Mouse (Mus musculus): ENCODE results near the gene Podxl. TPM values are rescaled to one million over a fixed set of nuclear protein-coding genes. Genes with fewer than 3 reads are reported as not detected.

The Podxl gene
- total RNA-seq, 2 experiments from 2014 or later: 15.1 to 18.0 TPM

DNA sequence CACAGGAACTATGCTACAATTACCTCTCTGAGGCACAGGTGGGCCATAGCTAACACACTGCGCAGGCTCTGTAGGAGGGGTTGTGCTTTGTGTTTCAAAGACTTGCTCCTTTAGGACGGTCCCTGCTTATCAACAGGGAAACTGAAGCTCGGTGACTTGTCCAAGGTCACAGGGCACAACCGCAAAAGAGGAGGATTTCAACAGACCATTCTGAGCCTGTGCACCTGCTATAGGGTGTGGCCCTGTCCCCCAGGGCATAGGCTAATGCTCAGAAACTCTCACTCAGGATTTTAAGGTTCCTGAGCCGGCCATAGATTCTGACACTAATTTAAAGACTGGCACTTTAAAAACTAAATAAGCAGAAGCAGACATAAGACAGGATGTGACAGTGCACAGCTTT lies 36.9 kb downstream of the Podxl start:
- intact Hi-C loops (cut with DNase I): no loop called here
- no peak for DNase-seq (ENCODE audit: low spot score in 2 of 2)

DNA sequence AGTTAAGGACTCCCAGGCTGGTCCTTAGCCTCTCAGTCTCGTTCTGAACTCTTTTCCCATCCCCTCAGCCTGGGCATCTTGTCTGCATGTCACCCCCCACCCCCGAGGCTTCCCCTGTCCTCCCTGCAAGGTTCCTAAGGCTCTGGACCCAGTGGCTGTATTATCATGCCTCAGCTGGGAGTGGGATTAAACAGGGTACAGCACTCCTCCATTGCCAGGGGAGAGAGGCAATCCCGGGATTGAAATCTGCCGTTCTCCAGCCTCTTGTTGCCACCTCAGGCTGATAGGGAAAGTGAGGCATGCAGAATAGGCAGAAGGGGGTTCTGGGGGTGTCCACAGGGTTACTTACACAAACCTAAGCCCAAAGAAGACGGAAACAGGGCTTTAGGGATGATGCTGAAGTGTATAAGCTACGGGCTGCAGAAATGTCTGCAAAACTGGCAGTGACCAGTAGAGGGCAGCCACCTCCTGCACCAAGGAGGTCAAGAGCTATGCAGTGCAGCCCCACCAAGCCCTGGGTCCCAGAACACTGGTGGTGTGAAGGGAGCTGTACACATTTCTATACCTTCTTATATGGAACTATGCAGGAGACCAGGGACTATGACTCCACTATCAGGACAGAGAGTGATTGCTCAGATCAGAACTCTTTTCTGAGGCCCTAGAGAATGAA lies 38.4 kb downstream of the Podxl start:
- intact Hi-C loops (cut with DNase I): loop anchor here (1.0 kb wide), 1 partner anchor 114 kb away; no protein-coding TSS in a partner anchor
- peak in 1 of 2 experiments; percentile 69 for DNase-seq (ENCODE audit: low spot score in 2 of 2)

DNA sequence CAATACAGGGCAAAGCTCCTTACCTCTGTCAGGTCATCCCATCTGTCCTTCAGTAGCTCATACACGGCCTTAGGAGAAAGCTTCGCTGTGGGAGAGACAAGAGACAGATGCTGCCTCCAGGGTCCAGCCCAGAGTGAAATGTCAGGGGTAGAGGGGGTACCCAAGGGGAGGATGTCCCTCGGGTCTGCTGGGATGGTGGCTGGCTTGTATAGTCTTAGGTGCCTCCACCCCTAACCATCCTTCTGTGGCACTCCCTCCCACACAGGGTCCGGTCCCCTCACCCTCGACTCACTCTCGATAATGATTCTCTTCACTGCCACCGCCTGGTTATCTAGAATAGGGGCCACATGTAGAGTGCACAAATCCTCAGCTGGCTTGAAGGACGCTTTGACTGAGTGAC lies 39.1 kb downstream of the Podxl start:
- intact Hi-C loops (cut with DNase I): loop anchor here (1.0 kb wide), 1 partner anchor 115 kb away; no protein-coding TSS in a partner anchor
- DNase-seq (ENCODE audit: low spot score in 2 of 2): no peak

DNA sequence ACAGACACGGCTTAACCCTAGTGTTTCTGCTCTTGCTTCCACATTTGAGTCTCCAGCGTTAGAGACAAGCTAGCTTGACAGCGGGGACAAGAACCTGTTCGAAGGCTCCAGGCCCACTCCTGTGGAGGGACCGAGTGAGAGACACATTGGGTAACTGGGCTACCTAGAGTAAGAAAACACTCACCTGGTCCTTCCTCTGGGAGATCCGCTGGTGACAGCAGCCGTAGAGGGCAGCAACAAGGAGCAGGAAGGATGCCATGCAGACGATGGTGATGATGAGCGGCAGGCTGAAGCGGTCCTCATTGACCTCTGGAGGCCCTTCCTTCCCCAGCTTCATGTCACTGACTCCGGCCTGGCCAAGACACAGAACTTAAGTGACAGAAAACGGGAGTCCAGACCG lies 39.7 kb downstream of the Podxl start:
- intact Hi-C loops (cut with DNase I): no loop called here
- DNase-seq (ENCODE audit: low spot score in 2 of 2): no peak

DNA sequence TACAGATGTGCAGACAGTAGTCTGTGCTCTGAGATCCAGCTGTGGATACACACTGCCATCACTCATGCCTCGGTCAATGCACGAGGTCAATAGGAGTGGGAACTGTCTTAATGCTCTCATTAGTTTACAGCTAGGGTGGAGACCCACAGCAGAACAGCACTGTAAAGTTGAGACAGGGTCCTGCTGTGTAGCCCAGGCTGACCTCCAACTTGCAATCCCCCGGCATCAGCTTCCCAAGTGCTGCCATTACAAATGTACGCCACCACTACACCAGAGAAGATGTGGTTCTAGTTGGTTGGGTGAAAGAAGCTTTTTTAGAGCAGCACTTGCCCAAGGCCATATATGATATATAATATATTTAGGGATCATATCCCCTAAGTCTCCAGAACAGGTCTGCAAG lies 40.1 kb downstream of the Podxl start:
- intact Hi-C loops (cut with DNase I): no loop called here

DNA sequence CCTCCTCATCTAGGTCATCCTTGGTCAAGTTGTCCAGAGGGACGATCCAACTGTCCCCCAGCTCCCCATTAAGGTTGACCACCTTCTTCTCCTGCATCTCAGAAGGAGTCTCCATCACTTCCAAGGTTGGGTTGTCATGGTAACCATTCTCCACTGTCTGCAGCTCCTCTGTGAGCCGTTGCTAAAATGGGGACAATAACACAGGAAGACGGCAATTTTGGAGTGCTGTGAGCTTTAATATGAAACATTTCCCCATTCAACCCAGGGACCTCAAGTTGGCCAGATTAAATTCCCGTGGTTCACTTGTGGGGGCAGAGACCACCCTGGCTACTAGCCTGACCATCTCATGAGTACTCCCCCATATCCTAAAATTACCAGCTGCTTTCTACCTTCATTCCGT lies 40.7 kb downstream of the Podxl start:
- intact Hi-C loops (cut with DNase I): no loop called here
- DNase-seq (ENCODE audit: low spot score in 2 of 2): peak; percentile 75 to 90

More for the DNA sequence above, 40.1 kb downstream of the Podxl start:
- no peak for DNase-seq (ENCODE audit: low spot score in 2 of 2)

DNA sequence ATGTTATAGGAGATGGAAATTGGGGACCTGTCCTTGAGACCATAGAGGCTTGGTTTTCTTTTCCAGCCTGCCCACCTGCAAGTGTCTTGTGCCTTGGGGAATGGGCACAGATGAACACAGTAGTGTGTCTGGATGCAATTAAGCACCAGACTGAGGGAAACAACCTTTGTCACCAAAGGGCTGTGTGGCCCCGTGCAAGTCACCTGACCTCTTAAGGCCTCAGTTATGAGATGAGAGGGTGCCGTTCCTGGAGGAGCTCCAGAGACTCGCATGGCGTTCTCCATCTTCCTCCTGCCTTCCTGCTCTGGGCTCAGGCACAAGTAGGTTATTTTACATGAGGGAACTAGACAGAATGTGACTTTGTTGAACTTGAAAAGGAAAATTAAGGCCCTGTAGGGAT lies 41.3 kb downstream of the Podxl start:
- intact Hi-C loops (cut with DNase I): no loop called here
- DNase-seq (ENCODE audit: low spot score in 2 of 2): no peak

DNA sequence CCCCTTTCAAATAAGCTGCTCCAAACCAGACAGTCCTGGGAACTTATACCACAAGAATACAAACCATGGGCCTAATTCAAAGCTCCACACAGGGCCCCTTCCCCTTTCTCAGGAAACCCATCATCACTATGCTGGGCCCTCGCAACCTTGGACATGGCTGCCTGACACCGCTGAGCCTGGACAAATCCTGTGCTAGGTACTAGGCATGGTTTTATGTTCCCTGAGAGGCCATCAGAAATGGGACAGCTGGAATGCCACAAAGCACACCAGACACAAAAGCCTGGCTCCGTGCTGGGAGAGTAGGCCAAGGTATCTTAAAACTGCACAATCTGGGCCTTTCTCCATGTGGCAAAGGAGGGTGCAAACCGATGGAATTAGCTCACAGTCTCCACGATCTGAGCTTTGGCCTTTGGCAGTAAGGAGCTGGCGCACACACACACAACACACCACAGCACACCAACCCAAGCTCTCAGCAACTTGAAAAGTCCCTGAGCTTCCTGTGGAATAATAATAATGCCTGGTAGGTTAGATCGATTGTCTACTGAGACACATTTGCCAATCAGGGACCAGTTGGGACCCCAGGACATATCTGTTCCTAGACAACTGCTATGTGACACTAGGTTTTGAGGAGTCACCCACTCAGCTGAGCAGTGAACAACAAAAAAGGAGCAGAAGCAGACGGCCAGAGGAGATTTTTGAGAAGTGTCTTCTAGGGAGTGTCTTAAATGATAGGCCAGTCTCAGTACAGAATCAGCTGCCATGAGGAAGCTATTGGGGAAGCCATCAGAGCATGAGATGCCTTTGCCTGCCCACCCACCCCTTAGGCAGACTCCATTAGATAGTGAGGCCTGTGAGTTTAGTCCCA lies 42.1 kb downstream of the Podxl start:
- DNase-seq (ENCODE audit: low spot score in 2 of 2): no peak
- intact Hi-C loops (cut with DNase I): no loop called here

DNA sequence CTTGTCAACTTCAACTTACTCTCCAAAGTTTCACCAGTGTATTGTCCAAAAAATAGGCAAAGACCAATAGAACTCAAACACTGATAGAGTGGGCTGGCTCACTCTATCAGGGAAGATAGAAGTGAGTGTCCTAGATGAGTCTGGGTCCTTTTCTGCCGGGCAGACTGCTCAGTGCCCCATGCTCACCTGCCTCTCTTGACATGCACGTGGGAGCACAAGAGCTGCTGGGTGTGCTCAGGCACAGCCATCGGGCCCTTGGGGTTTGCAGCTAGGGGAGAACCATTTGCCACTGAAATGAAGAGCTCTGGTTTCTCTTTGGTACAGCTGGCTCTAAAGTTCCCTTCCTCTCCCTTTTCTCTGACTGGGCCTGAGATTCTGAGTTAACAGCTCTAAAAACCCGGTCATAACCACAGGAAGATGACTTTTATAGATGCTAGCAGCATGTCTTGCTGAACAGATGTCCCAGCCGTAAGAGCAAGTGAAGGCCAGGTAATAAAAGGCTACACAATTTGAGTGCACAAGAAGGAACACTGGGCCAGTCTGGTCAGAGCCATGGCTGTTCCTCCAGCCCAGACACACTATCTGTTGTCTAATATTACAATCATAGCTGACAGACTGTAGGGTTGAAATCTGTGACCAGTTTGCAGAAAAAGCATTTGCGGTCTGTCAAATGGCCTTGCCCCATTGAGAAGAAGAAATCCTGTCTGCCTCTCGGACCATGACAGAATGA lies 43.1 kb downstream of the Podxl start:
- DNase-seq (ENCODE audit: low spot score in 2 of 2): no peak
- intact Hi-C loops (cut with DNase I): no loop called here

DNA sequence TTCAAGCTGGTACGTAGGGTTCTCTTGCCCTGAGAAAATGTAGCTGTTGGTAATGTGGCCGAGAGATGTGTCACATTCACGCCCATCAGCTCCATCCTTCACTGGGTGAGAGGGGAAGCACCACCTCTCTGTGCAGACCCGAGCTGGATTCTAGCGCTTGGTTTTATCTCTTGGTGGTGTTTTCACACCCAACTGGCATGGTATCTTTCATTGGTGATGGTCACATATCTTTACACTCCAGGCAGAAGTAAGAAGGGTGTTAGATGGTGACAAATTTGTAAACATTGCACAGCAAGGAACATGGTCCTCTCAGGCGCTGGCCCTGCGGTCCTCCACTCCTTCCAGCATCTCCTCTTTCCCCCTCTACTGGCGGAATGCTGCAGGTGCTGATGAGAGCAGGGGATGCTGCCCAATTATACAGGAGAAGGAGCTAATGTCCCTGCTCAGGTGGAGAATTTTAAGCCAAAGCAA lies 44.7 kb downstream of the Podxl start:
- intact Hi-C loops (cut with DNase I): no loop called here

DNA sequence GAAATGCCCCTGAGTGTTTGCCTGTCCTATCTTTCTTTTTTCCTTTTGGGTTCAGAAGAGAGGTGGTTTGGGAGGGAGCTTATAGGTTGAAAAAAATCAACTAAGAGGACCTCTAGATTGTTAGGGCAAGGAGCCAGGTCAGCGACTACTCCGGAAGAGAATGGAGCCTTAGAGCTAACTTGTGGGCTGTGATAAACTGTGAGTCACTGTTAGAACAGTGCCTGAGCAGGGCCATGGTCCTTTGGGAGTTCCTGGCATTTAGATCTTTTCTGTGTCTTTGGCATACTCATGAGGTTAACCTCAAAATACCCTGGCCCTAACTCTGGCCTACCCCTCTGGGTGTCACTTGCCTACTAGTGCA lies 45.5 kb downstream of the Podxl start:
- DNase-seq (ENCODE audit: low spot score in 2 of 2): no peak
- intact Hi-C loops (cut with DNase I): no loop called here

More for the DNA sequence above, 44.7 kb downstream of the Podxl start:
- no peak for DNase-seq (ENCODE audit: low spot score in 2 of 2)

DNA sequence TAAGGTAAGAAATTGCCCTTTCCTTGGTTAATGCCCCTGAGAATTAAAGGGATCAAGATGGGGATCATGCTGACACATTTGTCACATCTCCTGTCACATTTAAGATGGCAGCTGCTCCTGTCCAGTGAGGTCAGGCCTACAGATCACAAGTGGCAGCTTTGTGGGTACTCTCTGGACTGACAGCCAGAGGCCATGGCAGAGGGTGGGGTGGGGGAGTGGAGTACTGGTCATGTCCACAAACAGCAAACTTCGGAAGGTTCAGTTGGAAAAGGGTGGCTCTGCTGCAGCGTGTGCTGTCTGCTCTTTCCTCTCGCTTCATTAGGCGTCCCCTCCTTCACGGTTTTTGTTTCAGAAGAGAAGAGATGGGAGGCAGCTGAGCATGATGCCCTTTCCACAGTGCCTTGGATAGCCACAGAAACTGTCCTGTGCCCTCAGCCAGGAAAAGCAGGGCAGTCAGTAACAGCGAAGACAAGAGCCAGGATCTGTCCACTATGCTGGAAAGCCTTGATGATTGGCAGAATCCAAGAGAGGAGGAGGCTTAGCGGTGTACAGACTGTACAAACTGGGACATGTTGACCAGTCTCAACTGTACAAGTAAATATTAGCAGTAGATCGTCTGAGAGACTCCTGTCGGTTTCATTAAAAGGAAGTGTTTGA lies 46.0 kb downstream of the Podxl start:
- intact Hi-C loops (cut with DNase I): no loop called here
- DNase-seq (ENCODE audit: low spot score in 2 of 2): no peak

DNA sequence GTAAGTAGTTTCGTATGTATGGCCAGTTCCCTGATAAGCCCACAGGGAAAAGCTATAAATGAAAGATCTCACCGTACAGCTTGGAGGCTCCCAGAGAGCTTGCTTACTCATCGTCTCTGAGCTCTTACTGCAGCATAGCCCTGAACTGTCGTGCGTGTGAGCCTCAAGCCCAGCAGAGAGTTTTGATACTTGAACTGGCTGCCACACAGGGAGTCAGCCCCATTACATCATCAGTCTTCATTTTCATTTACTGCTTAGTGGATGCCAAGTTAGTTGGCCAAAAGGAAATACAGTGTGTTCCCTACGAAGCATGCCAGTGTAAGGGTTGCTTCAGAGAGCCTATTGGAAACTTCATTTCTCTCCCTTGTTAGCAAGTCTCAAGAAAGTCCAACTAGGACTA lies 50.1 kb downstream of the Podxl start:
- DNase-seq (ENCODE audit: low spot score in 2 of 2): no peak
- intact Hi-C loops (cut with DNase I): no loop called here

DNA sequence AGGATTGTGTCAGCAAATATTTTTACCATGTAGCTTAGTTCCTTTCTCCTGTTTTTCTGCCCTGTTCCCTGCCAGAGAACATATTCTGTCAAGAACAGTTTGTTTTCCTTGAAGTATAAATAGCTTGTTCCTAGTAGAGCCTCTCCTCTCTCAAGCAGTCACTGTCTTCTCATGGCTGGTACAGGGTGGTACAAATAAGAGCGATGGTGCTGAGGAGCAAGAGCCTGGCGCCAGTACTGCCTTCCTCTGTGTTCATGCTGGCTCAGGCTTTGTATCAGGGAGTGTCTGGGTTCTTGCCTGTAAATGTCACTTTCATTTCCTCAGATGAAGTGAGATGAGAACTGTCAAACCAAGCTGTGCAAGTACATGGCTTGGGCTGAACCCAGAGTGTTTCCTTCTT lies 61.2 kb downstream of the Podxl start:
- DNase-seq (ENCODE audit: low spot score in 2 of 2): peak in 1 of 2 experiments; percentile 52
- intact Hi-C loops (cut with DNase I): no loop called here

DNA sequence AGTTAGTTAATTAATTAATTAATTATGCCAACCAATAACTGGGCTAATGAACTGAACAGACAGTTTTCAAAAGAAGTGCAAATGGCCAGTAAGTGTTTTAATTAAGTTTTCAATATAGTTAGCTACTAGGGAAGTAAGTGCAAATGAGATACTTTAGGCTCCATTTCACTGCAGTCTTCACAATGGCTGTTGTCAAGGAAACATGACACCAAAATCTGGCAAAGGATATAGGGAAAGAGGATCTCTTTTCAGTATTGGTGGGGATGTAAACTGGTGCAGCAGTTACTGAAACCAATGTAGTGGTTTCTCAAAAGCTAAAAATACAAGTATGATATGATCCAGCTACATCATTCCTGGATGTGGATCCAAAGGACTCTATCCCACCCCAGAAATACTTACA lies 63.1 kb downstream of the Podxl start:
- intact Hi-C loops (cut with DNase I): no loop called here
- DNase-seq (ENCODE audit: low spot score in 2 of 2): no peak

DNA sequence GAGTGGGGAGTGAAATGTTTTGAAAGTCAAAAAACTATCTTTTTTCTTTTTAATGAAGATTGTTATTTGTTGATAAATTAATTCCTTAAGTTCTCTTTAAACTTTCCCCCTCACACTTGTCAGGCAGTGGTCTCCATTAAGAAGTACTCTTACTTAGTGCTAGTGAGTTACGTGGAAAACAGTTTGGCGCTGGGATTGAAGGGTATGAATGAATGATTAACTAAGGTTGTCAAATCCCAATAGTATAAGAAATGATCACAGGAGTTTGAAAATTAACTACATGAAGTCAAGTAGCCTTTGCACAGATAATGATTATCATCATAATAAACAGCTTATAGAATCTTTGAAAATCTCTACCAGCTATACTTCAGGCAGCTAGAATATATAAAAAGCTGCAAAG lies 63.5 kb downstream of the Podxl start:
- DNase-seq (ENCODE audit: low spot score in 2 of 2): no peak
- intact Hi-C loops (cut with DNase I): no loop called here

DNA sequence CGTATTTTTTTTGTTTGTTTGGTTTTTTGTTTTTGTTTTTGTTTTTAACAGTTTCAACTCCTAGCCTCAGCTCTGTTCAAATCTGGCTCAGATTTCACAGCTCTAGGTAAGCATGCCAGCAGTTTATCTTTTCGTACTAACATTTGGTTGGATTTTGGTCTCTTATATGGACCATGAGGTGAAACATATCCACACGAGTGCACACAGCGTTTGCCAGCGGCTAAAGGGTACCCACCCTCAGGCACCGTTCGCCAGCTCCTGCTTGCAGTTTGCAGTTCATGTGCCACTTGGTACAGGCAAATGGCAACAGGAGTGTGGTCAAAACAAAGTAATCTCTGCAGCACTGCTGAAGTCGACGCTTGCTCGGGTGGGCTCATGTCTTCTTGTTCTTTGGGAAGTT lies 63.9 kb downstream of the Podxl start:
- no peak for DNase-seq (ENCODE audit: low spot score in 2 of 2)
- intact Hi-C loops (cut with DNase I): no loop called here

DNA sequence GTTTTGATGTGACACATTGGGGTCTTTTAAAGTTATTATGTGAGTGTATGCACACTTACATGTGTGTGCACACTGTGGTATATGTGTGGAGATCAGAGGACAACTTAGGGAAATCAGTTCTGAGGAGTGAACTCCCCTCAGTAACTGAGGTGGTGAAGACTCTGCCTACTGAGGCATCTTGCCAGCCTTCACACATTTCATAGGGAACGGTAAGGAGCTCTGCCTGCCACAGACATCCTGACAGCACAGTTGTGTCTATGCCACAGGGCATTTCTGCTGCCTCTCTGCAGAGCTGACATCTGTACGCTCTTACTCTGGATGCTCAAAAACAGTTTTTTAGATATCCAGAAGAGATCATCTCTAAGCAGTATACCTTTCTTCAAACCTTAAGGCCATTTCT lies 67.6 kb downstream of the Podxl start:
- DNase-seq (ENCODE audit: low spot score in 2 of 2): no peak
- intact Hi-C loops (cut with DNase I): no loop called here

DNA sequence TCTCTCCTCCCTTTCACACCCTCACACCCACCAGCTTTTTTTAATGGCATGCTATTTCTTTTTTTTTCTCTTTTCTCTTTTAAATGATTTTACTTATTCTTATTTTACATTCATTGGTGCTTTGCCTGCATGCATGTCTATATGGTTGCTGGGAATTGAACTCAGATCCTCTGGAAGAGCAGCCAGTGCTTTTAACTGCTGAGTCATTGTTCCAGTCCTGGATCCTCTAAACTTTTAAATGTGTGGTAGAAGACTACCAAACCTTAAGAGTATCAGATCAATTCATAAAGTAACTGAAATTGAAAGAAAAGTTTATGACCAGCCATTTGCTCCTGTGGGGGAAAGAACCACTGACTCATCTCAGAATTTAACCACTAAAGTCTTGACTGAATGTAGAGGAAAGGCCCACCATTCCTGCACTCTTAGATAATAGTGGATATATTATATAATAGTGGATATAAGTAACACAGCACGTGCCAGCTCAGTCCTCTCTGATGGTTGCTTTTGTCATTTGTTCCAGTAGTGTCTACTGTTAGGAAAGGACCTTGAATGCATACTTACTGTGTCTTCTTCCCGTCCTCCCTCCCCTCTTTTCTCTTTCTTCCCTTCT lies 68.6 kb downstream of the Podxl start:
- no peak for DNase-seq (ENCODE audit: low spot score in 2 of 2)
- intact Hi-C loops (cut with DNase I): no loop called here

DNA sequence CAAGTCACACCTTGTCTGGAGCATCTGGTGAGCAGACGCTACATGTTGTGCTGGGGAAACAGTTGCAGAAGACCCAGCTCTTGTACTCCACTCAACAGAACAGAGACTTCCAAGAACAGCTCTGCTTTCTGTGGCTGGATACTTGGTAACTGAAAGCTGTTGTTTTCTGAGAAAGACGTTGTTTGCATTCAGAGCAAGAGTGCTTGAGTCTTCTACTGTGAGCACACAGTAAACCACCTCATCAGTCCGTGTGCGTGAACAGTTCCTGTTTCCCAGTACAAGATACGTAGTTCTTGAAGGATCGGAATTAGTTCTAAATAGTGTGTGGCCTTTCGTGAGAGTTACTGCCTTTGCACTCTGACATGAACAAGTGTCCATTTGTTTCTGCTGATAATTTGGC lies 73.8 kb downstream of the Podxl start:
- intact Hi-C loops (cut with DNase I): no loop called here
- DNase-seq (ENCODE audit: low spot score in 2 of 2): no peak
